11 mouse cellular contexts compared by ENCODE assay signal in genomic region chr11:54356676-54357075, GRCm38 (mm10). TPM values are rescaled to one million over a fixed set of nuclear protein-coding genes. Genes with fewer than 3 reads are reported as not detected.
DNase-seq lines count a peak whose midpoint lies in the region; ATAC-seq and TF ChIP-seq lines count a peak whose summit lies in the region.
"Had no signal": no experiment of that assay in that cellular context is flagged by ENCODE, and none has a peak within 500 bp of the region (broad histone marks: within the 10 kb centered on the region; RNA-seq: fewer than 3 reads in every experiment).

No protein-coding gene starts in this region.

- H3K27ac ChIP-seq in lung, postnatal 0 days (ENCODE audit: low read length) = no peak overlapping the region
- H3K27ac ChIP-seq in limb, embryonic 10.5 days = no peak overlapping the region

- TF ChIP-seq EP300 in lung, postnatal 0 days (IDR thresholded peaks at IDR 0.05) = no peak

- WGBS in lung, postnatal 0 days = 55% methylated on average over 4 of the region's 4 CpGs
- WGBS in limb, embryonic 10.5 days = 54% methylated on average over 4 of the region's 4 CpGs

- TF ChIP-seq CTCF in lung, postnatal 0 days (IDR thresholded peaks at IDR 0.05) = peak; percentile 64

- peak; percentile 13 to 32 for DNase-seq in heart, adult 18-20 months
- no peak for DNase-seq in heart, adult 8-10 months (ENCODE audit: low spot score)
- DNase-seq in 3T3-L1 (ENCODE audit: low read depth, low spot score) (peak; percentile 18), MEL-GATA-1-ER (ENCODE audit: extremely low read depth, low read depth) (peak; percentile 43)
- no peak for DNase-seq in lung, postnatal 0 days (ENCODE audit: low spot score)
- DNase-seq in limb, embryonic 10.5 days (ENCODE audit: low spot score) = no peak
- no peak for DNase-seq in cerebellum, adult 11-12 months

- no peaks in the 10 kb centered on the region for H3K36me3 ChIP-seq in lung, postnatal 0 days (ENCODE audit: insufficient read depth, low read length)
- H3K36me3 ChIP-seq in limb, embryonic 10.5 days = no peaks in the 10 kb centered on the region

- no peak for ATAC-seq in lung, postnatal 0 days
- no peak for ATAC-seq in granulocyte monocyte progenitor cell, adult 5-6 weeks (replicated peaks; ENCODE audit: poor library complexity, severe bottlenecking)

- H3K4me2 ChIP-seq in lung, postnatal 0 days (replicated peaks; ENCODE audit: low read depth, low read length) = no peak overlapping the region

- H3K9me3 ChIP-seq in lung, postnatal 0 days (ENCODE audit: low read length) = no peaks in the 10 kb centered on the region
- no peaks in the 10 kb centered on the region for H3K9me3 ChIP-seq in limb, embryonic 10.5 days (replicated peaks)

- H3K27me3 ChIP-seq in lung, postnatal 0 days (replicated peaks; ENCODE audit: insufficient read depth, low read length) = no peaks in the 10 kb centered on the region
- no peaks in the 10 kb centered on the region for H3K27me3 ChIP-seq in limb, embryonic 10.5 days (ENCODE audit: low read depth, poor library complexity, severe bottlenecking)

- H3K9ac ChIP-seq in lung, postnatal 0 days (replicated peaks; ENCODE audit: low read depth) = no peak overlapping the region

- H3K4me3 ChIP-seq in lung, postnatal 0 days (ENCODE audit: low read depth, low read length) = no peak overlapping the region
- H3K4me3 ChIP-seq in limb, embryonic 10.5 days = no peak overlapping the region

- H3K4me1 ChIP-seq in lung, postnatal 0 days (ENCODE audit: insufficient read depth, low read depth, low read length) = no peaks in the 10 kb centered on the region
- H3K4me1 ChIP-seq in limb, embryonic 10.5 days = peaks cover 16% of the 10 kb centered on the region

RNA-seq across cellular contexts. Expression of gene Meikin, which starts 13.8 kb away (rescaled TPM):
- not detected for total RNA-seq in heart, adult 18-20 months (2021)
- not detected for total RNA-seq in heart, adult 8-10 months (2022)
- not detected in 2 replicates for polyA plus RNA-seq in lung, postnatal 0 days (2015; fragmentation: Nextera tagmentation; extraction: Ambion mirVana)
- not detected in 2 replicates for polyA plus RNA-seq in limb, embryonic 10.5 days (2016; fragmentation: Nextera tagmentation; extraction: Ambion mirVana)
- total RNA-seq in granulocyte monocyte progenitor cell, adult 5-6 weeks (2014; fragmentation: Nextera tagmentation) = not detected in 2 replicates
- not detected in 2 replicates for total RNA-seq in granulocyte monocyte progenitor cell, adult 5-6 weeks (2017)
- total RNA-seq: monocyte, adult 5-6 weeks had no signal
- polyA plus RNA-seq: large intestine, adult 2 months; stomach, embryonic 16.5 days had no signal

RNA-seq across cellular contexts. Expression of gene Acsl6, which starts 53.1 kb away (rescaled TPM):
- total RNA-seq in heart, adult 18-20 months (2021) = 10 to 100 TPM; 11.1 to 14.8 TPM
- 10 to 100 TPM; 10.1 to 17.7 (median 14.0) TPM for total RNA-seq in heart, adult 8-10 months (2022)
- polyA plus RNA-seq in lung, postnatal 0 days (2015; fragmentation: Nextera tagmentation; extraction: Ambion mirVana) = 0.12 and 0.14 TPM in 2 replicates
- polyA plus RNA-seq in limb, embryonic 10.5 days (2016; fragmentation: Nextera tagmentation; extraction: Ambion mirVana) = 1.5 and 1.7 TPM in 2 replicates
- total RNA-seq in granulocyte monocyte progenitor cell, adult 5-6 weeks (2014; fragmentation: Nextera tagmentation) = not detected in 2 replicates
- total RNA-seq in granulocyte monocyte progenitor cell, adult 5-6 weeks (2017) = not detected in 2 replicates
- total RNA-seq: monocyte, adult 5-6 weeks had no signal

Comparison
In these comparisons a context has a peak if more than half of its experiments do, and no peak if none do; other contexts are left out.
1. DNase-seq: peak in heart, adult 18-20 months (2 of 2), 3T3-L1 (single experiment) and MEL-GATA-1-ER (single experiment); none in heart, adult 8-10 months (single experiment), lung, postnatal 0 days (single experiment), limb, embryonic 10.5 days (single experiment) and cerebellum, adult 11-12 months (single experiment).
2. RNA of gene Acsl6, which starts 53.1 kb away (total RNA-seq): 10.1 to 17.7 TPM in heart, adult 8-10 months and 11.1 to 14.8 TPM in heart, adult 18-20 months; not detected in granulocyte monocyte progenitor cell, adult 5-6 weeks; every median in the first group is over 4 times any median in the second.